Mouse (Mus musculus) forebrain, embryonic 15.5 days (tissue): ENCODE data around the gene Nkain2. TPM values are rescaled to one million over a fixed set of nuclear protein-coding genes. Genes with fewer than 3 reads are reported as not detected.
"Not testable (repeated sequence)": the region's sequence is repeated elsewhere in the genome, so short reads cannot be mapped to it uniquely, and the experiment has no call there.

ENCODE experiments used
- ATAC-seq: fragments of 200-750 bp; cut with Nextera tagmentation; replicated peaks from 2 replicates; pipeline ENCODE4 v1.8.0; 2017; ENCODE audit warnings: mild to moderate bottlenecking, moderate TSS enrichment, moderate library complexity
- H3K27ac ChIP-seq: fragments of 300-500 bp; sonication (generic); replicated peaks from 2 replicates; pipeline ENCODE4 v1.5.1; 2015; ENCODE audit warnings: mild to moderate bottlenecking, inconsistent platforms
- H3K27me3 ChIP-seq: fragments of 300-500 bp; sonication (generic); 2 replicates; pipeline ENCODE4 v1.6.1; 2015; ENCODE audit warnings: inconsistent platforms
- H3K36me3 ChIP-seq: fragments of 300-500 bp; sonication (generic); 2 replicates; pipeline ENCODE4 v1.6.1; 2015; ENCODE audit warnings: mild to moderate bottlenecking, inconsistent platforms
- H3K4me1 ChIP-seq: fragments of 300-500 bp; sonication (generic); 2 replicates; pipeline ENCODE4 v1.6.1; 2015; ENCODE audit warnings: inconsistent platforms
- H3K4me2 ChIP-seq: fragments of 300-500 bp; sonication (generic); replicated peaks from 2 replicates; pipeline ENCODE4 v1.6.1; 2015; ENCODE audit warnings: mild to moderate bottlenecking, inconsistent platforms
- H3K4me3 ChIP-seq: fragments of 300-500 bp; sonication (generic); 2 replicates; pipeline ENCODE4 v1.5.1; 2015; ENCODE audit warnings: mild to moderate bottlenecking, inconsistent platforms
- H3K9ac ChIP-seq: fragments of 300-500 bp; sonication (generic); replicated peaks from 2 replicates; pipeline ENCODE4 v1.6.1; 2015; ENCODE audit warnings: mild to moderate bottlenecking, inconsistent platforms
- H3K9me3 ChIP-seq: fragments of 300-500 bp; sonication (generic); 2 replicates; pipeline ENCODE4 v1.6.1; 2016; ENCODE audit warnings: inconsistent platforms
- WGBS: fragments of 180-500 bp; shearing (Covaris S2); methylation state at CpG from one replicate; pipeline ENCODE4 v1.1.7; 2015; ENCODE audit warnings: mixed read lengths; 5-methylcytosine and 5-hydroxymethylcytosine counted together
- polyA plus RNA-seq: library from polyadenylated mRNA; unstranded; fragments of >200 nt; fragmentation: Nextera tagmentation; extraction: Ambion mirVana; gene quantifications from 2 replicates; pipeline ENCODE4 v1.2.1, GENCODE M21; 2015

Nkain2 gene
- polyA plus RNA-seq, 1 experiment from 2014 or later, result 11.8 TPM

DNA sequence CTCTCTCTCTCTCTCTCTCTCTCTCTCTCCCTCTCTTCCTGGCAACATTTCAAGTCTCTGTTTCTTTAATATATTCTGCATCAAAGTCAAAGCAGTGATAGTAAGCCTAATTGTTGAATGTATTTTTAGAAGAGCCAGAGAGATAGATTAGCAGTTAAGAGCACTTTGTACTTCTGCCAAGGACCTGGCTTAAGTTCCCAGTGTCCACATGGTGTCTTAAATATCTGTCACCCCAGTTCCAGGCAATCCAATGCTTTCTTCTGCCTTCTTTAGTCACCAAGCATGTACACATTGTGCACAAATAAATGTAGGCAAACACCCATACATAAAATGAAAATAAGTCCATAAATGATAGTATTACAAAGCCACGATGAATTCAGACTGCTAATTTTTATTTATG is 871.9 kb downstream of the Nkain2 start:
- no peak overlapping the region for H3K9ac ChIP-seq
- H3K4me2 ChIP-seq, result no peak overlapping the region
- H3K4me3 ChIP-seq, result no peak overlapping the region
- 82% methylated on average over 1 of the region's 1 CpGs for WGBS
- no peaks in the 10 kb centered on the region for H3K36me3 ChIP-seq
- H3K4me1 ChIP-seq, result no peaks in the 10 kb centered on the region
- no peaks in the 10 kb centered on the region for H3K9me3 ChIP-seq
- ATAC-seq, result no peak
- H3K27ac ChIP-seq, result no peak overlapping the region
- no peaks in the 10 kb centered on the region for H3K27me3 ChIP-seq

DNA sequence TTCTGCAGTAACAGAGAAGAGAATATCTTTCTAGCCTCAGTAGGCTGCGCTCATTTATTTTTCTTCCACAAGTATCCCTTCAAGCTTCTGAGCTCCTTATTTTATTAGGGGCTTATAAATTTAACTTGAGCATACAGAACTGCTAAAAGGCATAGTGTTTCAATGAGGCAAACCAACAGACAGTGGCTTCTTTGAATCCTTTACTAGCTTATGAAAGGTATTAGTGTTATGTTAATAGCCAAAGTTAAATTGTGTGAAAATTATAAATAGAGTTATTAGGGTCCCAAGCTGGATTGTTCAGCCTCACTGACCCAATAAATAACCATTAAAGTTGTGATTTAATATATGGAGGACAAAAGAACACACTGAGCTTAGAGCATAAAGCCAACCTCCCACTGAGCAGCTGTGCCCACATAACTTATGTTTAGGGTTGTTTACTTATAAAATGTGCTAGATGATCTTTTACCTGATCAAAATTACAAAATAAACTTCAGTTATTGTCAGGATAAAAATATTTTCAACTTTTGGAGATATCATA is 889.0 kb downstream of the Nkain2 start:
- Histone ChIP-seq H3K27me3 (no peaks in the 10 kb centered on the region), H3K4me2 (no peak overlapping the region), H3K36me3 (no peaks in the 10 kb centered on the region), H3K27ac (no peak overlapping the region), H3K4me1 (no peaks in the 10 kb centered on the region), H3K9me3 (no peaks in the 10 kb centered on the region), H3K9ac (no peak overlapping the region), H3K4me3 (no peak overlapping the region)
- WGBS, result 86% methylated on average over 1 of the region's 1 CpGs
- no peak for ATAC-seq

DNA sequence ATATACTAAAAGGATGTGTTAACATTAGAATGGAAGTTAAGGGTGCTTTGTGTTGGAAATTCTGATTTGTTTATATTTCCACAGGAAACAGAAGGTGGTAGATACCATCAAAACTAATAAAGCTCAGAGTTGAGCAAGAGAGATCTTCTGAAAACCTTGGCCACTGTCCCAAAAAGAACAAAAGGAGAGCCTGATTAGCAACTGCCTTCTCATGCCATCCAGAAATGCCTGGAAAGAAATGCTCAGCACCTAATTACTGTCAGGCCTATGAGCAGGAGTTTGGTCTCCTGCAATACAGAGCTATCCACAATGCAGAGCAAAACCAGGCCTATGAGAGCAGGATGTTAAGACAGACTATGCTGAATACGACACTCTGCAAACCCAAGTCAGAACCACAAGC is 897.1 kb downstream of the Nkain2 start:
- H3K9ac ChIP-seq, result no peak overlapping the region
- WGBS, result 61% methylated on average over 1 of the region's 1 CpGs
- 0 out of 2 replicates have a peak, but pooled peaks have one; percentile 38 for ATAC-seq

DNA sequence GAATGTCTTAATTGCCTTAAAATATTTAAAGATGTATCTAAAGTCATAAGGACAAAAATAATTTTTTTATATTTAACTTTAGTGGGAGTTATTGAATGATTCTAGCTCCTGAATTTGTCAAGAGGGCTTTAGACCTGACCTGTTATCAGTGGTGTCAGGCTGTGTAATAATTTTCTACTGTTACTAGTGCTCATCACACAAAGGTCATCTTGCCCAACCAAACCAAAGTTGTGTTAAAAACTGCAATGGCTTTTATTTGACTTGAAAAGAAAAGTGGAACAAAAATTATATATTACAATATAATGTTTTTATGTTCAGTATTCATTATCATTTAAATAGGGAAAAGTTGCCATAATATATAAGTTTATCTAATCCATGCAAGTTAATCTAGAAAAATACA is 911.9 kb downstream of the Nkain2 start:
- Histone ChIP-seq H3K9ac (no peak overlapping the region), H3K27me3 (no peaks in the 10 kb centered on the region), H3K4me1 (no peaks in the 10 kb centered on the region), H3K36me3 (no peaks in the 10 kb centered on the region), H3K4me3 (no peak overlapping the region), H3K27ac (no peak overlapping the region), H3K4me2 (no peak overlapping the region), H3K9me3 (no peaks in the 10 kb centered on the region)
- no peak for ATAC-seq

More for the DNA sequence above, 897.1 kb downstream of the Nkain2 start:
- Histone ChIP-seq H3K4me3 (no peak overlapping the region), H3K9me3 (no peaks in the 10 kb centered on the region), H3K4me1 (no peaks in the 10 kb centered on the region), H3K36me3 (no peaks in the 10 kb centered on the region), H3K4me2 (no peak overlapping the region), H3K27ac (no peak overlapping the region), H3K27me3 (no peaks in the 10 kb centered on the region)

- H3K4me3 ChIP-seq, result no peak overlapping the region
- H3K4me1 ChIP-seq, result no peaks in the 10 kb centered on the region
- WGBS, result 51% methylated on average over 2 of the region's 2 CpGs
- H3K27ac ChIP-seq, result no peak overlapping the region
- H3K36me3 ChIP-seq, result no peaks in the 10 kb centered on the region
- no peak overlapping the region for H3K4me2 ChIP-seq
- H3K27me3 ChIP-seq, result no peaks in the 10 kb centered on the region
- H3K9me3 ChIP-seq, result no peaks in the 10 kb centered on the region
- H3K9ac ChIP-seq, result no peak overlapping the region
- no peak for ATAC-seq
These were observed 943.0 kb downstream of the Nkain2 start for GRCm38 (mm10) chr10:31947178-31947726.

GRCm38 (mm10) chr10:31931961-31932360 is 958.3 kb downstream of the Nkain2 start:
- WGBS, result 93% methylated on average over 2 of the region's 2 CpGs
- H3K4me3 ChIP-seq, result no peak overlapping the region

DNA sequence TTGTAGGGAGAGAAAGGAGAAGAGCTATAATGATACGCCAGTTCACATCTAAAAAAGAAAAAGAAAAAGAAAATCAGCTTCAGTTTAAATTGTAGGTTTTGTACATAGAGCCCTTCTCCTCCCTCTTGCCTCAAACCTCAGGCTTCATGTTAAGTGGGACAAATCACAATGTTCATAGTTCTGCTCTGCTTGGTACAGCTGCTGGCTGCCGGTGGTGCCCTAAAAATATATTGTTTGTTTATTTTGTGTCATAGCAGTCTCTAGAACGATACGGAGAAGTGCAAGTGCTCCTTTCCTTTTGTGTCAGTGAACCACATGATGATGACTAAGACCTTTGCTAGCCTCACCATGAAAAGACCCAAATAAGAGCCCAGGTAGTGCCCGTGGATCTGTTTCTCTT is 962.6 kb downstream of the Nkain2 start:
- H3K27me3 ChIP-seq, result no peaks in the 10 kb centered on the region
- 83% methylated on average over 5 of the region's 5 CpGs for WGBS
- H3K27ac ChIP-seq, result no peak overlapping the region
- H3K9me3 ChIP-seq, result no peaks in the 10 kb centered on the region
- ATAC-seq, result no peak
- no peaks in the 10 kb centered on the region for H3K4me1 ChIP-seq
- H3K36me3 ChIP-seq, result no peaks in the 10 kb centered on the region
- H3K4me2 ChIP-seq, result no peak overlapping the region
- no peak overlapping the region for H3K4me3 ChIP-seq
- H3K9ac ChIP-seq, result no peak overlapping the region

More at GRCm38 (mm10) chr10:31931961-31932360, 958.3 kb downstream of the Nkain2 start:
- H3K4me1 ChIP-seq, result no peaks in the 10 kb centered on the region
- ATAC-seq, result no peak
- no peak overlapping the region for H3K9ac ChIP-seq
- no peaks in the 10 kb centered on the region for H3K36me3 ChIP-seq
- no peak overlapping the region for H3K4me2 ChIP-seq
- H3K27me3 ChIP-seq, result no peaks in the 10 kb centered on the region
- no peak overlapping the region for H3K27ac ChIP-seq
- no peaks in the 10 kb centered on the region for H3K9me3 ChIP-seq

DNA sequence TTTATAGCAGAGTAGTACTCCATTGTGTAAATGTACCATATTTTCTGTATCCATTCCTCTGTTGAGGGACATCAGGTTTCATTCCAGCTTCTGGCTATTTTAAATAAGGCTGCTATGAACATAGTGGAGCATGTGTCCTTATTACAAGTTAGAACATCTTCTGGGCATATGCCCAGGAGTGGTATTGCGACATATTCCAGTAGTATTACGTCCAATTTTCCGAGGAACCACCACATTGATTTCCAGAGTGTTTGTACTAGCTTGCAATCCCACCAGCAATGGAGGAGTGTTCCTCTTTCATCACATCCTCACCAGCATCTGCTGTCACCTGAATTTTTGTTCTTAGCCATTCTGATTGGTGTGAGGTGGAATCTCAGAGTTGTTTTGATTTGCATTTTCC is 969.4 kb downstream of the Nkain2 start:
- H3K4me2 ChIP-seq, H3K4me3 ChIP-seq, H3K9ac ChIP-seq, H3K27me3 ChIP-seq, H3K36me3 ChIP-seq, H3K4me1 ChIP-seq, ATAC-seq, H3K9me3 ChIP-seq, H3K27ac ChIP-seq: not testable (repeated sequence)
- WGBS, result 87% methylated on average over 3 of the region's 3 CpGs

- Histone ChIP-seq H3K4me2 (no peak overlapping the region), H3K36me3 (no peaks in the 10 kb centered on the region), H3K27me3 (no peaks in the 10 kb centered on the region), H3K4me1 (no peaks in the 10 kb centered on the region), H3K9me3 (no peaks in the 10 kb centered on the region), H3K4me3 (no peak overlapping the region), H3K9ac (no peak overlapping the region), H3K27ac (no peak overlapping the region)
- no peak for ATAC-seq
- 47% methylated on average over 3 of the region's 3 CpGs for WGBS
These were observed 982.8 kb downstream of the Nkain2 start for GRCm38 (mm10) chr10:31907488-31907887.

- Histone ChIP-seq H3K4me3 (no peak overlapping the region), H3K9ac (no peak overlapping the region), H3K27ac (no peak overlapping the region), H3K36me3 (no peaks in the 10 kb centered on the region), H3K27me3 (no peaks in the 10 kb centered on the region), H3K4me2 (no peak overlapping the region), H3K9me3 (no peaks in the 10 kb centered on the region), H3K4me1 (no peaks in the 10 kb centered on the region)
- WGBS, result 86% methylated on average over 2 of the region's 2 CpGs
- ATAC-seq, result no peak
These were observed 990.8 kb downstream of the Nkain2 start for GRCm38 (mm10) chr10:31899501-31899900.

GRCm38 (mm10) chr10:31873323-31873895 is 1016.9 kb downstream of the Nkain2 start:
- ATAC-seq, result peak; percentile 92
- H3K4me1 ChIP-seq, result peaks cover 6% of the 10 kb centered on the region; the same call in 1 of the 2 replicates
- H3K9ac ChIP-seq, result no peak overlapping the region
- no peaks in the 10 kb centered on the region for H3K27me3 ChIP-seq
- no peak overlapping the region for H3K4me3 ChIP-seq
- H3K4me2 ChIP-seq, result no peak overlapping the region
- no peak overlapping the region for H3K27ac ChIP-seq
- H3K36me3 ChIP-seq, result no peaks in the 10 kb centered on the region
- WGBS, result 46% methylated on average over 4 of the region's 4 CpGs
- no peaks in the 10 kb centered on the region for H3K9me3 ChIP-seq

- no peak overlapping the region for H3K4me2 ChIP-seq
These were observed 1022.0 kb downstream of the Nkain2 start for GRCm38 (mm10) chr10:31868275-31868674.

DNA sequence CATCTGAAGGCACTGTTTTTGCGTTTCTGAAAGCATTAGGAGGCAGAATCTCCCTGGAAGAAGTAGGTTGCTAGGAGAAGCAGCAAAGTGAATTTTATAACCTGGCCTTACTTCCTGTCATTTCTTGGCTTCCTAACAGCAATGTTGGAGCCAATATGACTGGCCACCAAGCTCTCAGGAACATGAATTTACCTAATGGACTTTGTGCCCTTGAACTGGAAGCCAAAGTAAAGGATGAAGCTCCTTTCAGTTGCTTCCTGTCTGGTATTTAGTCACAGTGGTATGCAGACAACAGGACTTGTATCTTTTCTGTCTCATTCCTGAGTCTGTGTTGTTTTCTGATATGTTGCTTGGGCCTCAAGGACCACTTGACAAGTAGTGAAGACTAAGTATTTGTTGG is 1063.2 kb downstream of the Nkain2 start:
- no peaks in the 10 kb centered on the region for H3K4me1 ChIP-seq
- no peaks in the 10 kb centered on the region for H3K36me3 ChIP-seq
- H3K9me3 ChIP-seq, result no peaks in the 10 kb centered on the region
- no peaks in the 10 kb centered on the region for H3K27me3 ChIP-seq
- ATAC-seq, result no peak
- H3K9ac ChIP-seq, result no peak overlapping the region
- no peak overlapping the region for H3K4me2 ChIP-seq
- no peak overlapping the region for H3K27ac ChIP-seq
- 82% methylated on average over 1 of the region's 1 CpGs for WGBS
- no peak overlapping the region for H3K4me3 ChIP-seq

More at GRCm38 (mm10) chr10:31868275-31868674, 1022.0 kb downstream of the Nkain2 start:
- Histone ChIP-seq H3K27ac (no peak overlapping the region), H3K4me3 (no peak overlapping the region), H3K4me1 (no peaks in the 10 kb centered on the region), H3K9me3 (no peaks in the 10 kb centered on the region), H3K9ac (no peak overlapping the region), H3K36me3 (no peaks in the 10 kb centered on the region), H3K27me3 (no peaks in the 10 kb centered on the region)
- ATAC-seq, result no peak
- 92% methylated on average over 1 of the region's 1 CpGs for WGBS
